Mouse (Mus musculus): ENCODE measurements around the gene Vmn1r20.
A peak's percentile ranks its signal among the peaks of the same experiment; 100 is the strongest.
"Not testable (repeated sequence)": the region's sequence is repeated elsewhere in the genome, so short reads cannot be mapped to it uniquely, and the experiment has no call there.

The Vmn1r20 gene

GRCm38 (mm10) chr6:57428630-57429029 lies at the start of gene Vmn1r20:
Gene Vmn1r20, plus strand, starts transcription at chr6:57428930.
- no peak for DNase-seq (ENCODE audit: low read depth, low spot score)

- no peak for DNase-seq (ENCODE audit: low read depth, low spot score)
These were observed 33.0 kb upstream of the Vmn1r20 start, which contains the start of gene Vmn1r18 for GRCm38 (mm10) chr6:57395683-57396082. Gene Vmn1r18, minus strand, starts transcription at chr6:57395783.

GRCm38 (mm10) chr6:57403480-57403879 lies 25.2 kb upstream of the Vmn1r20 start, which contains the start of gene Vmn1r19:
Gene Vmn1r19, plus strand, starts transcription at chr6:57403780.
- not testable (repeated sequence) for DNase-seq (ENCODE audit: low read depth, low spot score)

- DNase-seq (ENCODE audit: low read depth, low spot score), result peak; percentile 26
These were observed 2.5 kb downstream of the Vmn1r20 start for GRCm38 (mm10) chr6:57431196-57431595.

GRCm38 (mm10) chr6:57468161-57468560 lies 39.4 kb downstream of the Vmn1r20 start:
- DNase-seq (ENCODE audit: low read depth, low spot score), result not testable (repeated sequence)
